Mouse (Mus musculus) stomach, postnatal 0 days (tissue): ENCODE measurements around the gene Hist1h3f. TPM values are rescaled to one million over a fixed set of nuclear protein-coding genes. Genes with fewer than 3 reads are reported as not detected.

Source experiments
- ATAC-seq: fragments of 200-750 bp; cut with Nextera tagmentation; 2 replicates; pipeline ENCODE4 v1.8.0; 2017; ENCODE audit not compliant: low FRiP score, low TSS enrichment
- DNase-seq: peaks from one replicate; pipeline ENCODE4 v3.0.0-alpha.2; 2016; ENCODE audit warnings: low spot score
- H3K27ac ChIP-seq: fragments of 300-500 bp; sonication (generic); replicated peaks from 2 replicates; pipeline ENCODE4 v1.5.1; 2014; ENCODE audit warnings: mild to moderate bottlenecking, control low read depth
- H3K27me3 ChIP-seq: fragments of 300-500 bp; sonication (generic); 2 replicates; pipeline ENCODE4 v1.6.1; 2014; ENCODE audit warnings: low read length; ENCODE audit not compliant: control insufficient read depth, insufficient read depth
- H3K36me3 ChIP-seq: fragments of 300-500 bp; sonication (generic); 2 replicates; pipeline ENCODE4 v1.6.1; 2014; ENCODE audit warnings: low read length, mixed read lengths; ENCODE audit not compliant: control insufficient read depth, insufficient read depth
- H3K4me1 ChIP-seq: fragments of 300-500 bp; sonication (generic); replicated peaks from 2 replicates; pipeline ENCODE4 v1.6.1; 2014; ENCODE audit warnings: antibody characterized with exemption; ENCODE audit not compliant: control insufficient read depth, insufficient read depth
- H3K4me2 ChIP-seq: fragments of 300-500 bp; sonication (generic); replicated peaks from 2 replicates; pipeline ENCODE4 v1.6.1; 2014; ENCODE audit warnings: low read depth, mild to moderate bottlenecking, control low read depth, moderate library complexity
- H3K4me3 ChIP-seq: fragments of 300-500 bp; sonication (generic); 2 replicates; pipeline ENCODE4 v1.5.1; 2014; ENCODE audit warnings: low read depth, low read length, control low read depth
- H3K9ac ChIP-seq: fragments of 300-500 bp; sonication (generic); 2 replicates; pipeline ENCODE4 v1.6.1; 2014; ENCODE audit warnings: mild to moderate bottlenecking, low read length, control low read depth, mixed read lengths
- H3K9me3 ChIP-seq: fragments of 300-500 bp; sonication (generic); 2 replicates; pipeline ENCODE4 v1.6.1; 2016; ENCODE audit warnings: low read length; ENCODE audit not compliant: control insufficient read depth
- CTCF ChIP-seq: IDR thresholded peaks from 2 replicates; pipeline ENCODE4 v1.5.1; 2016; ENCODE audit warnings: antibody characterized with exemption, low read depth, mild to moderate bottlenecking, moderate library complexity
- EP300 ChIP-seq: optimal IDR thresholded peaks from 2 replicates; pipeline ENCODE3; 2016; ENCODE audit warnings: antibody characterized with exemption
- WGBS: fragments of 180-500 bp; shearing (Covaris S2); extraction: QIAGEN DNeasy Blood & Tissue Kit; methylation state at CpG from one replicate; pipeline ENCODE4 v1.1.7; 2014; 5-methylcytosine and 5-hydroxymethylcytosine counted together
- polyA plus RNA-seq: library from polyadenylated mRNA; unstranded; fragments of >200 nt; fragmentation: Nextera tagmentation; extraction: Ambion mirVana; gene quantifications from 2 replicates; pipeline ENCODE4 v1.2.1, GENCODE M21; 2015

Hist1h3f gene
- polyA plus RNA-seq, 1 experiment from 2014 or later = 0.78 TPM

DNA sequence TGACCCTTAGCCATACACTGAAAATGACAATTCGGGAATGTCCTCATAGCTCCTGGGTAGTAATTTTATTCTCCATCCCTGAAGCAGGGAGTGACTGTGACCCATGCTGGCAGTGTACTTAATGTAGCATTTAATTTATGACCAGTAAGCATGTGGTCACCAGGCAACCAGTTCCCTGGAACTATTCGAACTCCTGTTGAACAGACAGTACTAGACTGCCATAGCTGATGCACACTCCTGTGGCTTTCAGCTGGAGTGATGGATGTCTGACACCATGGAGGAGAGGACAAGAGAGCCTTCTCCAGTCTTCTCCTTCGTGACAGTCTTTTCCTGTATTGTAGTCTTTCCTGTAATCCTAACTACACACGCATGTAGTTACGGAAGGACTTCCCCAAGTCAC is 14.8 kb upstream of the Hist1h3f start:
- no peak for ATAC-seq
- Histone ChIP-seq H3K27ac (no peak overlapping the region), H3K36me3 (no peaks in the 10 kb centered on the region), H3K9me3 (no peaks in the 10 kb centered on the region), H3K4me3 (no peak overlapping the region), H3K4me1 (no peaks in the 10 kb centered on the region), H3K4me2 (no peak overlapping the region), H3K9ac (no peak overlapping the region), H3K27me3 (no peaks in the 10 kb centered on the region)
- no peak for TF ChIP-seq EP300
- no peak for TF ChIP-seq CTCF
- WGBS = 70% methylated on average over 5 of the region's 5 CpGs
- no peak for DNase-seq

DNA sequence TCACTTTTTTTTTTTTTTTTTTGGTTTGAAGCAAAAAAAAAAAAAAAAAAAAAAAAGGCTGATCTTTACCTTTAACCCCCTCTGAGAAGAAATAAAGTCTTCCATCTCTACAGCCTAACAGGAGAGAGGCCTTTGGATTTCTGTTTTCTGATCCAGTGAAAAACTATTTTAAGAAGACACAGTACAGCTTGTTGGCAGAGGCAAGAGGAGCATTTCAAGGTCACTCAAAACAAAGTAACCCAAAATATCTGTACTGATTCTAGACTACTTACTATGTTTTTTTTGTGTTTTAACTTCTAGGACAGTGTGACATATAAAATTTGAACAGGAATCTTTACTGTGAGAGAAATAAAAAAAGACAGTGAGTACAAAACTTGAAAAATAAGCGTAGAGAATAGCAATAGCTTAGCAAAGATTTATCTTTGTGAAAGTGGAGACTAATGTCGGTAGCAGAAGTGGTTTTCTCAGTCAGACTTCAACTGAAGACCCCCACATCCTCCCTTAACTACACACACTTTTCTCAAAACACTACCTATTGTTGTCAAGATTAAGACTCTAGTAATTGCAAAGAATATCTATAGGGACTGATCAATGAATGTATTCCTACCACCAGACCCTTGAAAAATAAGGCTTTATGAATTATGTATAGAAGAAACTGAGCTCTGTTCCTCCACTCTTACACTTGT is 14.2 kb upstream of the Hist1h3f start:
- DNase-seq (no peak), ATAC-seq (no peak)
- Histone ChIP-seq H3K9me3 (no peaks in the 10 kb centered on the region), H3K4me2 (peak overlapping the region; percentile 73), H3K4me1 (no peaks in the 10 kb centered on the region), H3K9ac (peak overlapping the region; percentile 78), H3K4me3 (peak overlapping the region; percentile 60), H3K27ac (peak overlapping the region; percentile 98), H3K36me3 (no peaks in the 10 kb centered on the region), H3K27me3 (no peaks in the 10 kb centered on the region)
- no peak for TF ChIP-seq EP300
- 4% methylated on average over 2 of the region's 2 CpGs for WGBS

DNA sequence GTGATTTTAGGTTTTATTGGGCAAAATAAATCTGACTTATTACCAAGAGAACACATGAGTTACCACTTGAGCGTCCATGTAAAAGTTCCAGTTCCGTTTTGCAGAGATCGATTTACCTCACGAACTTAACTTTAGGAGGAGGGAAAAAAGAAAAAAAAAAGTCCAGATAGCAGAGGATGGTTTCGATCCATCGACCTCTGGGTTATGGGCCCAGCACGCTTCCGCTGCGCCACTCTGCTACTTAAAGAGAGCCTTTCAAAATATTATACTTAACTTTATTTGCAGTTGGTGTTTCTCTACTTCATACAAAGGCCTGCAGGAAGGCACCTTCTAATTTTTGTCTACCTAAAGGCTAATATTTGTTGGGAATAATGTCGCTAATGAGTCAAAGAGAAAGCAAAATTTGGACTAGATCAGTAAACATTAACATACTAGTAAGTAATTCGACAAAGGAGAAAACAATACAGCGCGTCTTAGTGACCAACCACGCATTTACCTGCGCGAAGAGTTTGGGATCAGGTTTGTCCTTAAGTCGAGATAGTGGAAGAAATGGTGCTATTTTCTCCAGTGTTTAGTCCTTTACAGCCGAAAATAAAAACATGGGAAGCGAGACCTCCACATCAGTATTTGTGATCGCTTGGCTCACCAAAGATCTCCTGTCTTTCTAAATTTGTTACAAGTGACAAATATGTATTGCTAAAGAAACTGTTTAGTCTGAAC is 13.5 kb upstream of the Hist1h3f start:
- Histone ChIP-seq H3K4me3 (peak overlapping the region; percentile 60), H3K4me1 (no peaks in the 10 kb centered on the region), H3K4me2 (peak overlapping the region; percentile 73), H3K9me3 (no peaks in the 10 kb centered on the region), H3K9ac (peak overlapping the region; percentile 78), H3K27ac (peak overlapping the region; percentile 98), H3K36me3 (no peaks in the 10 kb centered on the region), H3K27me3 (no peaks in the 10 kb centered on the region)
- ATAC-seq = peak; percentile 39; the same call in 1 of the 2 replicates
- peak; percentile 72 for DNase-seq
- TF ChIP-seq CTCF (no peak), EP300 (no peak)
- under 1% methylated on average over 20 of the region's 20 CpGs for WGBS

DNA sequence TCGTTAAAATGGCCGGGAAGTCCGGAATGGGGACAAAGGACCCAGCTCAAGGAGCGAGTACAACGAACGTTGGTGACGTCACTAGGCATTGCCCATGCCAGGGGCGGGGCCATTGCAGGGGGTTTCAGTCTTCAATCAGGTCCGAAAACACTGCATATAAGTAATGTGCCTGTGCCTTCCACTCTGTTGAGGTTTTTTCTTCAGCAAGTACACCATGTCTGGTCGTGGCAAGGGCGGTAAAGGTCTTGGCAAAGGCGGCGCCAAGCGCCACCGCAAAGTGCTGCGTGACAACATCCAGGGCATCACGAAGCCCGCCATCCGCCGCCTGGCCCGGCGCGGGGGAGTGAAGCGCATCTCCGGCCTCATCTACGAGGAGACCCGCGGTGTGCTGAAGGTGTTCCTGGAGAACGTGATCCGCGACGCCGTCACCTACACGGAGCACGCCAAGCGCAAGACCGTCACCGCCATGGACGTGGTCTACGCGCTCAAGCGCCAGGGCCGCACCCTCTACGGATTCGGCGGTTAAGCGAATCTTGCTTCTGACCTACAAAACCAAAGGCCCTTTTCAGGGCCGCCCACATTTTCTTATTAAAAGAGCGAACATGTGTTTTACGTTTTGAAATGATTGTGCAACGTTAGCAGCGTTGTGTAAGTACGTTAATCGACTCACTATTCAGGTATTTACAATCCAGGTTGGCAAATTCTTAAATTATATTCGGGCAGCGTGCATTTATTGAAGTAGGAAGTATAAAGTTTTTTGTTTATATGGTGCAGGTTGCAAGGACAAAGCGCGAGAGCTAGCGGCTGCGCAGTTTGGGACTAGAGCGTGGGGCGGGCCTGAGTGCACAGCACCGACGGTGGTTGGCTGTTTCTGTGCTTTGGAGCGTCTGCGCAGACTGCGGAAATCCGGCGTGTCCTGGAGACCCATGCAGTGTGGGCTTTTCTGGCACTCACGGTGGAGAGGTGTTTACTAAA is 12.7 kb upstream of the Hist1h3f start, which contains the start of gene Hist1h4h:
TSS of gene Hist1h4h (plus strand) at position 150 of the 975 bp plus-strand sequence.
- no peak; the same call in 1 of the 2 replicates for TF ChIP-seq CTCF
- peak; percentile 54 for TF ChIP-seq EP300
- ATAC-seq = peak; percentile 86

DNA sequence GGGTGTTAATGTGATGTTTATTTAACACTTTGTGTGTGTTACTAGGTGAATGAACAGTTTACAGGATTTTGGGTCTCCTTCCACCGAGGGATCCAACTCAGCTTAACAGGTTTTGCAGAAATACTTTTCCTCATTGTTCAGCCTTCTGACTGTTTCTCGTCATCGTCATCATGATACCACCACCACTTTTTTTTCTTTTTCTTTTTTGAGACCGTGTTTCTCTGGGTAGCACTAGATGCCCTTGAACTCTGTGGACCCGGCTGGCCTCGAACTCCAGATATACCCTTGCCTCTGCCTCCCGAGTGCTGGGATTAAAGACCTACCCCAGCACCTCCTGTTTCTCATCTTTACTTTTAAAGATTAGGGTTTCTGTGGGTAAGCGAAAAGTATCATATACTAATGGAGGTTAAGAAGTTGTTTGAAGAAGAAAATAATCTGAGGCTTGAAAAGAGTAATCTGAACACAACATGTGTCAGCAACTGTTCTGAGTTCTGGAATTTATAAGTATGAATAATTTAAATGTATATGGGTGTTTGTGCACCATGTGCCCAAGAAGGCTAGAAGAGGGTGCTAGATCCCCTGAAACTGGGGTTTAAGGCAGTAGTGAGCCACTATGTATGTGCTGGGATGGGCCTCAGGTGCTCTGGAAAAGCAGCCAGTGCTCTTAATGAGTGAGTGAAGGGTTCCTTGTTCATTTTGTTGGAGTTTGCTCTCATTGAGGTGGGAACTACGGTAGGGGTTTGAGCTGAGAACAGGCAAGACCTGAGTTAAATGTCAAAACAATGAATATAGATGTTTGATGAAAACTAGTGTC is 11.4 kb upstream of the Hist1h3f start:
- H3K4me2 ChIP-seq = peak overlapping the region; percentile 73
- 12% methylated on average over 9 of the region's 9 CpGs for whole genome bisulfite sequencing
- no peaks in the 10 kb centered on the region for H3K27me3 ChIP-seq
- H3K4me3 ChIP-seq = peak overlapping the region; percentile 60
- no peaks in the 10 kb centered on the region for H3K4me1 ChIP-seq
- ATAC-seq (no peak), DNase-seq (no peak)
- TF ChIP-seq CTCF (no peak), EP300 (no peak)
- H3K36me3 ChIP-seq = no peaks in the 10 kb centered on the region
- H3K27ac ChIP-seq = peak overlapping the region; percentile 98
- no peak overlapping the region for H3K9ac ChIP-seq
- no peaks in the 10 kb centered on the region for H3K9me3 ChIP-seq

More for the DNA sequence above, 12.7 kb upstream of the Hist1h3f start, which contains the start of gene Hist1h4h:
- Histone ChIP-seq H3K4me3 (peak within 1 kb of the TSS; percentile 60), H3K9me3 (no peaks in the 10 kb centered on the region), H3K27me3 (no peaks in the 10 kb centered on the region), H3K27ac (peak within 1 kb of the TSS; percentile 98), H3K36me3 (no peaks in the 10 kb centered on the region), H3K9ac (peak within 1 kb of the TSS; percentile 78), H3K4me1 (no peaks in the 10 kb centered on the region), H3K4me2 (peak within 1 kb of the TSS; percentile 73)
- DNase-seq = peak; percentile 96
- under 1% methylated on average over 50 of the region's 70 CpGs for WGBS
